Mouse (Mus musculus) limb, embryonic 14.5 days (tissue): ENCODE measurements around the gene Fads2. TPM values are rescaled to one million over a fixed set of nuclear protein-coding genes. Genes with fewer than 3 reads are reported as not detected.

Experiments used
- ATAC-seq: fragments of 200-750 bp; cut with Nextera tagmentation; 2 replicates; pipeline ENCODE4 v1.8.0; 2017; ENCODE audit warnings: low read depth, moderate number of reproducible peaks, moderate TSS enrichment; ENCODE audit not compliant: low FRiP score
- DNase-seq: peaks from one replicate; pipeline ENCODE4 v3.0.0-alpha.2; 2015; ENCODE audit warnings: low spot score
- H3K27ac ChIP-seq: fragments of 300-500 bp; sonication (generic); replicated peaks from 2 replicates; pipeline ENCODE4 v1.5.1; 2014; ENCODE audit warnings: low read depth, mild to moderate bottlenecking, low read length, moderate library complexity, mixed read lengths
- H3K27me3 ChIP-seq: fragments of 300-500 bp; sonication (generic); 2 replicates; pipeline ENCODE4 v1.6.1; 2014; ENCODE audit warnings: low read length, mixed read lengths; ENCODE audit not compliant: control insufficient read depth, insufficient read depth
- H3K36me3 ChIP-seq: fragments of 300-500 bp; sonication (generic); 2 replicates; pipeline ENCODE4 v1.6.1; 2014; ENCODE audit warnings: mild to moderate bottlenecking, low read length, moderate library complexity, mixed read lengths; ENCODE audit not compliant: control insufficient read depth, insufficient read depth
- H3K4me1 ChIP-seq: fragments of 300-500 bp; sonication (generic); 2 replicates; pipeline ENCODE4 v1.6.1; 2014; ENCODE audit warnings: antibody characterized with exemption, low read length, mixed read lengths; ENCODE audit not compliant: control insufficient read depth, insufficient read depth
- H3K4me2 ChIP-seq: fragments of 300-500 bp; sonication (generic); replicated peaks from 2 replicates; pipeline ENCODE4 v1.6.1; 2014; ENCODE audit warnings: low read depth, mild to moderate bottlenecking, low read length, moderate library complexity; ENCODE audit not compliant: severe bottlenecking
- H3K4me3 ChIP-seq: fragments of 300-500 bp; sonication (generic); replicated peaks from 2 replicates; pipeline ENCODE4 v1.5.1; 2014; ENCODE audit warnings: low read length
- H3K9ac ChIP-seq: fragments of 300-500 bp; sonication (generic); 2 replicates; pipeline ENCODE4 v1.6.1; 2014; ENCODE audit warnings: mild to moderate bottlenecking, low read depth, low read length, moderate library complexity; ENCODE audit not compliant: severe bottlenecking
- H3K9me3 ChIP-seq: fragments of 300-500 bp; sonication (generic); 2 replicates; pipeline ENCODE4 v1.6.1; 2016; ENCODE audit warnings: low read length; ENCODE audit not compliant: control insufficient read depth
- POLR2A ChIP-seq: fragments of 200-500 bp; IDR thresholded peaks from 2 replicates; pipeline ENCODE4 v1.8.0; 2012; ENCODE audit warnings: inconsistent platforms, mild to moderate bottlenecking, moderate library complexity, borderline replicate concordance; ENCODE audit not compliant: insufficient read depth, insufficient read length; ENCODE audit errors: extremely low read depth
- WGBS: fragments of 180-500 bp; shearing (Covaris S2); extraction: QIAGEN DNeasy Blood & Tissue Kit; methylation state at CpG from one replicate; pipeline ENCODE4 v1.1.7; 2014; 5-methylcytosine and 5-hydroxymethylcytosine counted together
- polyA plus RNA-seq, 2 experiments: library from polyadenylated mRNA; depleted of rRNA in 1 of 2; stranded (reverse) in 1 of 2; unstranded in 1 of 2; fragments of >200 nt; fragmentation: Nextera tagmentation in 1 of 2; extraction: Ambion mirVana in 1 of 2; gene quantifications; 2 replicates each; pipeline versions ENCODE4 v1.2.1 to v1.2.3; 2012 to 2014

Gene Fads2
- polyA plus RNA-seq, 2 experiments = 26.4 to 80.3 TPM

DNA sequence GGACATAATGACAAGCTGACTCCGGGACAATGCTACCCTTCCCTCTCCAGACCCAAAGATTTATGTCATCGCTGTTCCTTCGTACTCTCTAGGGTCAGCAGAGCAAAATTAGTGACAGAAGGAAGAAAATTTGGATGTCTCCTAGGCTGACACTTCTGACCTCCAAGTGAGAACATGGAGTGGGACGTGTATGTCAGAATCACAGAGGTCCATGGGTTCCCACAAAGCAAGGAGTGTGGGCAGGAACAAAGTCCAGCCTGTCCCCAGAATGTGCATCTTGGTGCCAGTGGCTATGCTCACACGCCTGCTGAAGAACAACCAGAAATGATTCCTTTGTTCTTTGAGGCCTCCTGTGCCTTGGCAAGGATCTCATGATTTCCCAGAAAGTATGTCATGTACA is 28.4 kb downstream of the Fads2 start:
- Histone ChIP-seq H3K9ac (no peak overlapping the region), H3K4me2 (no peak overlapping the region), H3K4me3 (no peak overlapping the region), H3K36me3 (peaks cover 90% of the 10 kb centered on the region), H3K4me1 (no peaks in the 10 kb centered on the region), H3K27me3 (no peaks in the 10 kb centered on the region), H3K9me3 (no peaks in the 10 kb centered on the region), H3K27ac (no peak overlapping the region)
- ATAC-seq (no peak), DNase-seq (no peak)
- TF ChIP-seq POLR2A = no peak
- WGBS = 90% methylated on average over 5 of the region's 5 CpGs

DNA sequence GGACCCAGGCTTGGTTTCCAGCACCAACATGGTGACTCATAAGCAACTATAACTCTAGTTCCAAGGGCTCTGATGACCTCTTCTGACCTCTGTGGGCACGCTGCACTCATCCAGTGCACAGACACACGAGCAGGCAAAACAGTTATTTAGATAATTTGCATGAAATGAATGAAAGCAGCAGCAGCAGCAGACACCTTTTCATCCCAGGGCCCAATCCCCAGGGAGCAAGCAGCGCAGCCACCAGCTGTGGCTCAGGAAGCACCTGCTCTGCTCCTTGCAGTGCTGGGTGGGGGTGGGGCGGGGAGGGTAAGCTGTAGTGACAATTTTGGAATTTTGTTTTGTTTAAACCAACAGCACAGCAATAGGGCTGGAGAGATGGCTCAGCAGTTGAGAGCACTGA is 29.7 kb downstream of the Fads2 start:
- Histone ChIP-seq H3K4me1 (no peaks in the 10 kb centered on the region), H3K4me2 (no peak overlapping the region), H3K36me3 (peaks cover 92% of the 10 kb centered on the region), H3K9ac (no peak overlapping the region), H3K9me3 (no peaks in the 10 kb centered on the region), H3K27ac (no peak overlapping the region), H3K4me3 (no peak overlapping the region), H3K27me3 (no peaks in the 10 kb centered on the region)
- no peak for TF ChIP-seq POLR2A
- 81% methylated on average over 4 of the region's 4 CpGs for WGBS
- ATAC-seq = no peak
- no peak for DNase-seq

DNA sequence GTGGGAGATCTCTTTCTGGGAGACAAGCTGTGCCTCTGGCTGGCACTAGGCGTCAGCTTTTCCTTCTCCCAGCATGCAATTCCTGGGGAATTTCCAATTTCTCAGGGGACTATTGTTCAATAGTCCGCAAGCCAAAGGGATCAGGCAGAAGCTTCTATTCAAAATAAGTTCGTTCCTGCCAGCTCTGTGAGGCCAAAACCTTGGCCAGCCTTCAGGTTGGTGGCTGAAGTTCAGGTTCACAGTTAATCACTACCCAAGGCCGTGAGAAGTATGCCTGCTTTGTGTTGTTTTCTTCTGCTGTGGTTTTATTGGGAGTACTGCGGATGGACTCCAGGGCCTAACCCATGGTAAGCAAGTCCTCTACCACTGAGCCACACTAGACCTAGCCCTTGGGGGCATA is 30.4 kb downstream of the Fads2 start:
- no peak overlapping the region for H3K9ac ChIP-seq
- no peaks in the 10 kb centered on the region for H3K4me1 ChIP-seq
- DNase-seq (no peak), ATAC-seq (no peak)
- peaks cover 92% of the 10 kb centered on the region for H3K36me3 ChIP-seq
- H3K4me2 ChIP-seq = no peak overlapping the region
- H3K27me3 ChIP-seq = no peaks in the 10 kb centered on the region
- no peak overlapping the region for H3K4me3 ChIP-seq
- WGBS = 83% methylated on average over 5 of the region's 5 CpGs
- TF ChIP-seq POLR2A = no peak
- H3K9me3 ChIP-seq = no peaks in the 10 kb centered on the region
- no peak overlapping the region for H3K27ac ChIP-seq

DNA sequence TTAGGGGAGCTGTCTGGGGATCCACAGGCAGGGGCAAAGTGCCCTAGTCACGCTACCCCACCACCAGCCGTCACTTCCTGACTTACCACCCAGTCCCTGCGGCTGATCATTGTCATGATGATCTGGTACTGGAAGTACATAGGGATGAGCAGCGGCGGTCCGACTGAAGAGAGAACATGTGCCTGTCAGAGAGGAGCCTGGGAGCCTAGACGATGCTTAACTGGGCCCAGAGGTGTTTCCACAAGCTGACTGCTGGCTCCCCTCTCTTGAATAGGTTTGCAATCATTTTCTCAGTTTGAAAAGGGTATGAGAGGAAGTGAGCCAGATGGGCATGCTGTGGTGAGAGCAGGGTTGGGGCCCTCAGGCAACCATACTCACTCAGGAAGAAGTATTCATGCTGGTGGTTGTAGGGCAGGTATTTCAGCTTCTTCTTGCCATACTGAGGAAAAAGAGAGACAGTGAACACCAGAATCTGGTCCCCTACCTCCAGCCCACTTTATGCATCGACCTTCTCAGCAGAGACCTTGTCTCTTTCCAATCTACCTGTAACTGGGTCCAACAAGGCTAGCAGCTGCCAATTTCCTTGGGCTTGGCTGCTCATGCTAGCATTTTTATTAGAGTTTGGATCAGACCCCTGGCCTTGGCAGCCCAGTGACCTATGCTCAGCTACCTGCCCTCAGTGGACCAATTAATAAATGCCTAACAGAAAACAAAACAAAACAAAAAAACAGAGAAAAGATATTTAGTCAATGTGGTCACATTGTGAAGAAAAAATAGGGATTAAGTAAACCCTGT is 31.2 kb downstream of the Fads2 start:
- 91% methylated on average over 8 of the region's 8 CpGs for WGBS
- no peak overlapping the region for H3K9ac ChIP-seq
- H3K4me2 ChIP-seq = no peak overlapping the region
- no peak for ATAC-seq
- no peak overlapping the region for H3K4me3 ChIP-seq
- DNase-seq = no peak
- peaks cover 92% of the 10 kb centered on the region for H3K36me3 ChIP-seq
- no peaks in the 10 kb centered on the region for H3K4me1 ChIP-seq
- H3K9me3 ChIP-seq = no peaks in the 10 kb centered on the region
- no peak for TF ChIP-seq POLR2A
- H3K27ac ChIP-seq = no peak overlapping the region
- no peaks in the 10 kb centered on the region for H3K27me3 ChIP-seq

DNA sequence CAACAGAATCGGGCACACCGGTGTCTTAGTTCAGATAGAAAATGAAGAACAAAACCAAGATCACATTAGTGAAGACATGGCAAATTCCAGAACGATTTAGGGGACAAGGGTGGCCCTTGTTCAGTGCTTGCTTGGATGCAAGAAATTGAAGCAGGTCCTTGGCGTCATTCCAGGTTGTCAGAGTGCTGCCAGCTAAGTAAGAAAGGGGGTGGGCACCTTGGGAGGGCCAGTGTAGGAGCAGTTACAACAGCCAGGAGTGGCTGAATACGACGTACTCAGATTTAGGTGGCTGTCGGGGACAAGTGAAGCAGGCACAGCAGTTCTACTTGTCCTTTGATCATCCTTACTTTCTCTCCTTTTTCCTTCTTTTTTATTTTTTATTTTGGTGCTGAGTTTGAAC is 33.8 kb downstream of the Fads2 start:
- H3K4me3 ChIP-seq = no peak overlapping the region
- DNase-seq (no peak), ATAC-seq (no peak)
- no peaks in the 10 kb centered on the region for H3K27me3 ChIP-seq
- H3K27ac ChIP-seq = no peak overlapping the region
- no peak for TF ChIP-seq POLR2A
- H3K4me1 ChIP-seq = no peaks in the 10 kb centered on the region
- no peaks in the 10 kb centered on the region for H3K9me3 ChIP-seq
- no peak overlapping the region for H3K9ac ChIP-seq
- 84% methylated on average over 7 of the region's 7 CpGs for WGBS
- no peak overlapping the region for H3K4me2 ChIP-seq
- H3K36me3 ChIP-seq = peaks cover 92% of the 10 kb centered on the region
